Mouse (Mus musculus) intestine, postnatal 0 days (tissue): ENCODE measurements at regions not wholly inside any gene's neighbourhood (a gene's known extent, or its start where the extent isn't known, plus 50 kb on each side); places are given as distances from the start of the nearest gene placed in this dataset.
"Not testable (repeated sequence)": the region's sequence is repeated elsewhere in the genome, so short reads cannot be mapped to it uniquely, and the experiment has no call there.

Source experiments
- ATAC-seq: fragments of 200-750 bp; cut with Nextera tagmentation; 2 replicates; pipeline ENCODE4 v1.8.0; 2017; ENCODE audit warnings: mild to moderate bottlenecking, moderate TSS enrichment, moderate library complexity
- H3K27ac ChIP-seq: fragments of 300-500 bp; sonication (generic); 2 replicates; pipeline ENCODE4 v1.5.1; 2014; ENCODE audit warnings: mild to moderate bottlenecking, low read depth, low read length, moderate library complexity
- H3K27me3 ChIP-seq: fragments of 300-500 bp; sonication (generic); replicated peaks from 2 replicates; pipeline ENCODE4 v1.6.1; 2014; ENCODE audit warnings: low read length, mixed read lengths; ENCODE audit not compliant: control insufficient read depth, insufficient read depth
- H3K36me3 ChIP-seq: fragments of 300-500 bp; sonication (generic); 2 replicates; pipeline ENCODE4 v1.6.1; 2014; ENCODE audit warnings: mild to moderate bottlenecking, moderate library complexity; ENCODE audit not compliant: control insufficient read depth, insufficient read depth
- H3K4me1 ChIP-seq: fragments of 300-500 bp; sonication (generic); replicated peaks from 2 replicates; pipeline ENCODE4 v1.6.1; 2014; ENCODE audit warnings: antibody characterized with exemption, low read length, mixed read lengths; ENCODE audit not compliant: control insufficient read depth, insufficient read depth
- H3K4me2 ChIP-seq: fragments of 300-500 bp; sonication (generic); replicated peaks from 2 replicates; pipeline ENCODE4 v1.6.1; 2014; ENCODE audit warnings: low read depth, mild to moderate bottlenecking, moderate library complexity
- H3K4me3 ChIP-seq: fragments of 300-500 bp; sonication (generic); 2 replicates; pipeline ENCODE4 v1.5.1; 2014; ENCODE audit warnings: low read depth, low read length
- H3K9ac ChIP-seq: fragments of 300-500 bp; sonication (generic); 2 replicates; pipeline ENCODE4 v1.6.1; 2014; ENCODE audit warnings: mild to moderate bottlenecking, low read depth, low read length
- H3K9me3 ChIP-seq: fragments of 300-500 bp; sonication (generic); 2 replicates; pipeline ENCODE4 v1.6.1; 2016; ENCODE audit warnings: mixed run types; ENCODE audit not compliant: control insufficient read depth
- CTCF ChIP-seq: sonication (generic); IDR thresholded peaks from 2 replicates; pipeline ENCODE4 v1.5.1; 2016; ENCODE audit warnings: low read depth, mild to moderate bottlenecking, control low read depth, antibody characterized with exemption, moderate library complexity
- WGBS: fragments of 180-500 bp; shearing (Covaris S2); extraction: QIAGEN DNeasy Blood & Tissue Kit; methylation state at CpG from one replicate; pipeline ENCODE4 v1.1.7; 2014; 5-methylcytosine and 5-hydroxymethylcytosine counted together

GRCm38 (mm10) chr4:153872346-153872745, 84.7 kb upstream of the A430005L14Rik start:
- no peak for ATAC-seq
- Histone ChIP-seq H3K4me2 (no peak overlapping the region), H3K27ac (no peak overlapping the region), H3K4me1 (no peaks in the 10 kb centered on the region), H3K27me3 (no peaks in the 10 kb centered on the region), H3K36me3 (no peaks in the 10 kb centered on the region), H3K9ac (no peak overlapping the region), H3K9me3 (no peaks in the 10 kb centered on the region), H3K4me3 (no peak overlapping the region)
- TF ChIP-seq CTCF, result no peak
- WGBS, result 68% methylated on average over 3 of the region's 3 CpGs

- H3K36me3 ChIP-seq, H3K4me1 ChIP-seq, H3K9me3 ChIP-seq, H3K27me3 ChIP-seq, H3K9ac ChIP-seq, H3K4me3 ChIP-seq, H3K27ac ChIP-seq, H3K4me2 ChIP-seq, ATAC-seq: not testable (repeated sequence)
- WGBS, result 80% methylated on average over 1 of the region's 1 CpGs
Observed at GRCm38 (mm10) chr4:153875036-153875435, 82.0 kb upstream of the A430005L14Rik start.

GRCm38 (mm10) chr4:153876954-153877642, 79.9 kb upstream of the A430005L14Rik start:
- no peaks in the 10 kb centered on the region for H3K36me3 ChIP-seq
- no peaks in the 10 kb centered on the region for H3K9me3 ChIP-seq
- WGBS, result 78% methylated on average over 7 of the region's 7 CpGs
- no peak for ATAC-seq
- no peak for TF ChIP-seq CTCF
- H3K4me2 ChIP-seq, result no peak overlapping the region
- no peak overlapping the region for H3K9ac ChIP-seq
- no peak overlapping the region for H3K4me3 ChIP-seq
- no peak overlapping the region for H3K27ac ChIP-seq
- H3K4me1 ChIP-seq, result no peaks in the 10 kb centered on the region
- no peaks in the 10 kb centered on the region for H3K27me3 ChIP-seq

GRCm38 (mm10) chr4:153883057-153883456, 74.0 kb upstream of the A430005L14Rik start:
- Histone ChIP-seq H3K4me3 (no peak overlapping the region), H3K27ac (no peak overlapping the region), H3K4me2 (no peak overlapping the region), H3K27me3 (no peaks in the 10 kb centered on the region), H3K4me1 (no peaks in the 10 kb centered on the region), H3K9ac (no peak overlapping the region), H3K36me3 (no peaks in the 10 kb centered on the region), H3K9me3 (no peaks in the 10 kb centered on the region)
- no peak for ATAC-seq
- no peak for TF ChIP-seq CTCF
- WGBS, result 10% methylated on average over 3 of the region's 3 CpGs

- H3K4me1 ChIP-seq, result no peaks in the 10 kb centered on the region
- no peak overlapping the region for H3K27ac ChIP-seq
- no peak for ATAC-seq
- H3K4me2 ChIP-seq, result no peak overlapping the region
- no peaks in the 10 kb centered on the region for H3K36me3 ChIP-seq
- H3K27me3 ChIP-seq, result no peaks in the 10 kb centered on the region
- H3K9me3 ChIP-seq, result no peaks in the 10 kb centered on the region
- no peak overlapping the region for H3K4me3 ChIP-seq
- TF ChIP-seq CTCF, result peak; percentile 11; the same call in 1 of the 2 replicates
- H3K9ac ChIP-seq, result no peak overlapping the region
Observed at GRCm38 (mm10) chr4:153884044-153884443, 73.0 kb upstream of the A430005L14Rik start.

GRCm38 (mm10) chr4:153885836-153886235, 71.2 kb upstream of the A430005L14Rik start:
- Histone ChIP-seq H3K4me3 (no peak overlapping the region), H3K9me3 (no peaks in the 10 kb centered on the region), H3K4me1 (no peaks in the 10 kb centered on the region), H3K27ac (no peak overlapping the region), H3K4me2 (no peak overlapping the region), H3K9ac (no peak overlapping the region), H3K27me3 (no peaks in the 10 kb centered on the region), H3K36me3 (no peaks in the 10 kb centered on the region)
- 68% methylated on average over 6 of the region's 6 CpGs for WGBS
- TF ChIP-seq CTCF, result no peak
- ATAC-seq, result no peak

- Histone ChIP-seq H3K27ac (no peak overlapping the region), H3K27me3 (no peaks in the 10 kb centered on the region), H3K9me3 (no peaks in the 10 kb centered on the region), H3K4me2 (no peak overlapping the region), H3K4me3 (no peak overlapping the region), H3K9ac (no peak overlapping the region), H3K4me1 (no peaks in the 10 kb centered on the region), H3K36me3 (no peaks in the 10 kb centered on the region)
- TF ChIP-seq CTCF, result no peak
- WGBS, result 86% methylated on average over 9 of the region's 9 CpGs
- ATAC-seq, result no peak
Observed at GRCm38 (mm10) chr4:153890130-153890529, 66.9 kb upstream of the A430005L14Rik start.
